Mouse (Mus musculus) neural tube, embryonic 12.5 days (tissue): Measurements from ENCODE around the gene Pip5k1b. TPM values are rescaled to one million over a fixed set of nuclear protein-coding genes. Genes with fewer than 3 reads are reported as not detected.

ENCODE experiments used
- ATAC-seq: fragments of 200-750 bp; cut with Nextera tagmentation; 2 replicates; pipeline ENCODE4 v1.8.0; 2017; ENCODE audit warnings: low read depth, mild to moderate bottlenecking, moderate TSS enrichment, moderate library complexity; ENCODE audit not compliant: low FRiP score
- H3K27ac ChIP-seq: fragments of 300-500 bp; sonication (generic); 2 replicates; pipeline ENCODE4 v1.5.1; 2016
- H3K27me3 ChIP-seq: fragments of 300-500 bp; sonication (generic); replicated peaks from 2 replicates; pipeline ENCODE4 v1.6.1; 2016; ENCODE audit warnings: mild to moderate bottlenecking
- H3K36me3 ChIP-seq: fragments of 300-500 bp; sonication (generic); 2 replicates; pipeline ENCODE4 v1.6.1; 2016; ENCODE audit warnings: mild to moderate bottlenecking
- H3K4me1 ChIP-seq: fragments of 300-500 bp; sonication (generic); 2 replicates; pipeline ENCODE4 v1.6.1; 2016
- H3K4me2 ChIP-seq: fragments of 300-500 bp; sonication (generic); replicated peaks from 2 replicates; pipeline ENCODE4 v1.6.1; 2016; ENCODE audit warnings: mild to moderate bottlenecking
- H3K4me3 ChIP-seq: fragments of 300-500 bp; sonication (generic); 2 replicates; pipeline ENCODE4 v1.5.1; 2016
- H3K9ac ChIP-seq: fragments of 300-500 bp; sonication (generic); 2 replicates; pipeline ENCODE4 v1.6.1; 2016; ENCODE audit warnings: mild to moderate bottlenecking
- H3K9me3 ChIP-seq: fragments of 300-500 bp; sonication (generic); 2 replicates; pipeline ENCODE4 v1.6.1; 2016; ENCODE audit warnings: mild to moderate bottlenecking
- WGBS: fragments of 180-500 bp; shearing (Covaris S2); methylation state at CpG from one replicate; pipeline ENCODE4 v1.1.7; 2016; 5-methylcytosine and 5-hydroxymethylcytosine counted together
- polyA plus RNA-seq: library from polyadenylated mRNA; unstranded; fragments of >200 nt; fragmentation: Nextera tagmentation; extraction: Ambion mirVana; gene quantifications from 2 replicates; pipeline ENCODE4 v1.2.1, GENCODE M21; 2016

Gene Pip5k1b
- polyA plus RNA-seq: 1.4 and 1.7 TPM in 2 replicates

DNA sequence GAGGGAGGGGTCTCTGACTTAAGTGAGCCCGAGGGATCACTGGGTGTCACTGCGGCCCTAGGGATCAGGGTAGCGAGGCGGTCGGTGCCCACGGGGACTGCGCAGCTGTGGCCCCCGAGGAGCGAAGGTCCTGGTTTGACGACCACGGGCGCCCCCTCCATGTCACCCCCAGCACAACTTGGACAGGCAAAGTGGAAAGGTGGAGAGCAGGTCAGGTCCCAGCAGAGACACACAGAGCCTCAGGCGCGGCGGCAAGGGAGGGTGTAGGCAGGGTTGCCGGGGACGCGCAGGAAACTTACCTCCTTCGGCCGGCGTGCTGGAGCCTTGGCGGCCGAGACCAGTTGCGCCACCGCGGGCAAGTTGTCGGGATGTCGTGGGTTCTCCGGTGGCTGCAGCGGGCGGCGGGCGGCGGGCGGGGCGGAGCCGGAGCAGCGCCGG, at the start of gene Pip5k1b:
Gene Pip5k1b (minus strand): TSS at position 407 of the 438 bp plus-strand sequence.
- Histone ChIP-seq H3K27ac (no peak within 1 kb of the TSS; the same call in 1 of the 2 replicates), H3K4me2 (peak within 1 kb of the TSS; percentile 97), H3K36me3 (no peaks in the 10 kb centered on the region), H3K4me3 (peak within 1 kb of the TSS; percentile 81), H3K4me1 (peaks cover 25% of the 10 kb centered on the region), H3K9ac (peak within 1 kb of the TSS; percentile 72), H3K27me3 (peaks cover 13% of the 10 kb centered on the region; the same call in 1 of the 2 replicates), H3K9me3 (no peaks in the 10 kb centered on the region)
- peak; percentile 57 for ATAC-seq
- WGBS: under 1% methylated on average over 38 of the region's 39 CpGs

DNA sequence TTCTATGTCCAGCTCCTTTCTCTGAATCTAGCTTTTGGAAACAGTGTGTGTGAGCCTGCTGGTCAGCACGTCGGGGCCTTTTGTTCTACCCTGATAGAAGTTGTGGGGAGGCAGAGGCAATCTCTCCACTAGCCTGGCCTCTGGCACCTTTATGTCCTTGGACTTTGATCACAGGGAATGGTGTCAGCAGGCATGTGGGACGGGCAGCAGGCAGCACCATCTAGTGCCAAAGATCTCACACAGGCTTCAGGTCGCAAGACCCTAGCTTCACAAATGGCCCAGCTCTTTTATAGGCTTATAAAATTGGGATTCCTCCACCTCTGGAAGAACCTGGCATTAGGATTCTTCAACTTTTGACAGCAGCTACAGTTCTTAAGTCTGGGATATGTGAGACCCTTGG, 48.4 kb upstream of the Pip5k1b start:
- H3K27me3 ChIP-seq: no peaks in the 10 kb centered on the region
- no peaks in the 10 kb centered on the region for H3K36me3 ChIP-seq
- 68% methylated on average over 4 of the region's 4 CpGs for WGBS
- no peak overlapping the region for H3K27ac ChIP-seq
- H3K9ac ChIP-seq: no peak overlapping the region
- no peaks in the 10 kb centered on the region for H3K9me3 ChIP-seq
- no peak overlapping the region for H3K4me2 ChIP-seq
- no peak overlapping the region for H3K4me3 ChIP-seq
- H3K4me1 ChIP-seq: no peaks in the 10 kb centered on the region
- no peak for ATAC-seq

DNA sequence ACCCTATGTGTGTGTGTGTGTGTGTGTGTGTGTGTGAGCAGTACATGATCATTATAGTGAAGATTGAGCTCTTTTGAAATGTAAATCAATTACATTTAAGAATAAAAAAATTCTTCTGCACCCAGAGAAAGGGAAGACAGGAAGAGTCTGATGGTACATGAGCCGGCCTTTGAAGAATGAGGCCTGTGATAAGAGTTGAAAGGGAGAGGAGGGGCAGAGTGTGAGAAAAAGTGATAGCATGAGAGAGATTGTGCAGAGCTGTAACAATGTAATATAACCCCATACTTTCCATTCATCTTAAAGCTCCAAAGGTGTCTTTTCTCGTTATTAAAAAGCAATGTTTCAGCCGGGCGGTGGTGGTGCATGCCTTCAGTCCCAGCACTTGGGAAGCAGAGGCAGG, 47.8 kb upstream of the Pip5k1b start:
- Histone ChIP-seq H3K27me3 (no peaks in the 10 kb centered on the region), H3K9ac (no peak overlapping the region), H3K4me3 (no peak overlapping the region), H3K4me2 (no peak overlapping the region), H3K4me1 (no peaks in the 10 kb centered on the region), H3K9me3 (no peaks in the 10 kb centered on the region), H3K36me3 (no peaks in the 10 kb centered on the region), H3K27ac (no peak overlapping the region)
- 88% methylated on average over 4 of the region's 4 CpGs for WGBS
- ATAC-seq: no peak

DNA sequence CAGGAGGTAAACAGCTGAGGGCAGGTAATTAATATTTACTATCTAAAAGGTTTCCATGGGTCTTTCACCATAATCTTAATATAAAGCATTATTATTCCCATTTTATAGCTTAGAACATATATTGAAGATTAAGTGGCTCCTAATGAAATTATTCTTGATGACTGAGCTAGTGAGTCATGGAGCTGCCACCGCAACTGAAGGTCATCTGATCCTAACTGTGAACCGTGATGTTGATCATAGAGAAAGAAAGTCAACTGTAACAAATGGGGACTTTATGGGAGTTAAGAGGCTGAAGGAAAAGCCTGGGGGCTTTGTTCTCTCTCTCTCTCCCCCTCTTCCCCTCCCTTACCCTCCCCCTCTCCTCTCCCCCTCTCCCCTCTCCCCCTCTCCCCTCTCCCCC, 31.1 kb upstream of the Pip5k1b start:
- Histone ChIP-seq H3K4me1 (no peaks in the 10 kb centered on the region), H3K36me3 (no peaks in the 10 kb centered on the region), H3K27ac (no peak overlapping the region), H3K4me2 (no peak overlapping the region), H3K27me3 (no peaks in the 10 kb centered on the region), H3K9me3 (no peaks in the 10 kb centered on the region), H3K4me3 (no peak overlapping the region), H3K9ac (no peak overlapping the region)
- 39% methylated on average over 2 of the region's 2 CpGs for WGBS
- no peak for ATAC-seq

DNA sequence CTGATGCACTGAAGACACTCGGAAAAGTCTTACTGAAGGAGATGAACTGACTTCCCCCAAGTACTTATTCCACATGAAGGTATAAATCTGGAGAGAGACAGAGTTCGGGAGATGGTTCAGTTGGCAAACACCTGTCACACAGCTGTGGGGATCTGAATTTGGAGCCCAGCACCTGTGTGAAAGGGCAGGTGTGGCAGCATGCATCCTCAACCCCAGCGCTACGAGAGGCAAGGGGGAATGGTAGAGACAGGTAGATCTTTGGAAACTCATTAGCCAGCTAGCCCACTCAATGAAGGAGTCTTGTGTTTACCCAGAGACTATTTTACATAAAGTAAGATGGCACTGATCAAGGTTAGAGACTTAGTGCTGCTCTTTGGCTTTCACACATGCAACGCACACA, 29.5 kb upstream of the Pip5k1b start:
- no peaks in the 10 kb centered on the region for H3K4me1 ChIP-seq

DNA sequence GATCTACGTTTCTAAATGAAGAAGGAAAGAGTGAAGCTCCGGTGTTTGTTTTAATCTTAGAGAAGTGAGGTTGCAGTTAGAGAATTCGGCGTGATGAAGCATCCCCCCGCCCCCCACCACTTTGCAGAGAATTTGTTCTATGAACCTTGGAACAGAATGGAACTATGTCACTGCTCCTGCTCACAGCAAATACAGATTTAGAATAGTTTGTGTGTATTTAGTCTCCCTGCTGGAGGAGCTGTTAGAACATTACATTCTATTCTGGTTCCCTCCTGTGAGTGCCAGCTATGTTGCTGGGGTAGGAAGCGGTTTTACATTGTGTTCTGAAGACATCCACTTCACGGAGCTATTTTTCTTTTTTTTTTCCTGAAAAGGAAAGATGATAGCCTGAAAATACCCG, 28.3 kb upstream of the Pip5k1b start:
- 84% methylated on average over 8 of the region's 8 CpGs for WGBS
- Histone ChIP-seq H3K9ac (no peak overlapping the region), H3K27ac (no peak overlapping the region), H3K4me3 (no peak overlapping the region), H3K27me3 (no peaks in the 10 kb centered on the region), H3K4me1 (no peaks in the 10 kb centered on the region), H3K9me3 (no peaks in the 10 kb centered on the region), H3K36me3 (no peaks in the 10 kb centered on the region), H3K4me2 (no peak overlapping the region)
- ATAC-seq: no peak

More for the DNA sequence above, 29.5 kb upstream of the Pip5k1b start:
- H3K9me3 ChIP-seq: no peaks in the 10 kb centered on the region
- no peak overlapping the region for H3K27ac ChIP-seq
- no peak overlapping the region for H3K4me3 ChIP-seq
- no peaks in the 10 kb centered on the region for H3K27me3 ChIP-seq
- H3K36me3 ChIP-seq: no peaks in the 10 kb centered on the region
- H3K9ac ChIP-seq: no peak overlapping the region
- ATAC-seq: no peak
- WGBS: 93% methylated on average over 5 of the region's 5 CpGs
- no peak overlapping the region for H3K4me2 ChIP-seq

DNA sequence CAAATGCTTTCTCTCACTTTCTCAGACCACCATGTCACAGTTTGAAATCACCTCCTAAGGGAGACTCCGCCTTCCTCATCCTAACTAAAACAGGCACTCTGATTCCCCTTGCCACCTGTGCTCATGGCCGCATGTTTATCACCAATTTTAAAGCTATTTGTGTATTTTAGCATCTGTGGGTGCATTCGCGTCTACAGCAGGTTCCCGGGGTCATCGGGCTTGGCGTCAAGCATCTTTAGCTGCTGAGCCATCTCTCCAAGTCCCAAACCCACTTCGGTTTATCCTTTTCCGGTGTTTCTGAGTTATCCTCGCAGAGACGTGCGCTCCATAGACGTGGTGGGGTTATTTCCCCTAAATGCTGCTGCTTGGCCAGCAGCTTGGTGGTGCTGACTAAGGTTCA, 20.5 kb upstream of the Pip5k1b start:
- H3K4me1 ChIP-seq: no peaks in the 10 kb centered on the region
- H3K36me3 ChIP-seq: no peaks in the 10 kb centered on the region
- H3K27ac ChIP-seq: no peak overlapping the region
- no peak overlapping the region for H3K4me3 ChIP-seq
- ATAC-seq: no peak
- H3K27me3 ChIP-seq: no peaks in the 10 kb centered on the region
- 92% methylated on average over 13 of the region's 13 CpGs for WGBS
- no peaks in the 10 kb centered on the region for H3K9me3 ChIP-seq
- no peak overlapping the region for H3K9ac ChIP-seq
- no peak overlapping the region for H3K4me2 ChIP-seq

DNA sequence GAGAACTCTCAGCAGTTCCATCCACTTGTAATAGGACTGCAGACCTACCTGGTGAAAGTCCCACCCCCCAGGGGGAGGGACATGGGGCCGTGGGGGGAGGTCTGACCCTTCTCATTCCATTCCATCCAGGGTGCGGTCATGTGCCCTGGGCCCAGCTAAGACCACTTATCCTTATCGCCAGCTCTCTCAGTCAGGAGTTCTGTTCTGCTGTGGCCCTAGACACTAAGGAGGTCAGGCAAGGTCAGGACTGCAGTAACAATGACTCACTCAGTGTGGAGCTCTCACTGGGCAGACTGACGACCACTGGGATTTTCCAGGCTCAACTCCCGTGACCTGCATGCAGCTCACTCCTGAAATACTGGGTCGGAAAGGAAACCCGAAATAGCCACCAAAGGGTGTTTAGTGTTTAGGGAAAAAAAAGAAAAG, 16.1 kb upstream of the Pip5k1b start:
- Histone ChIP-seq H3K4me1 (no peaks in the 10 kb centered on the region), H3K4me3 (no peak overlapping the region), H3K4me2 (no peak overlapping the region), H3K27ac (no peak overlapping the region), H3K9me3 (no peaks in the 10 kb centered on the region), H3K27me3 (no peaks in the 10 kb centered on the region), H3K36me3 (no peaks in the 10 kb centered on the region), H3K9ac (no peak overlapping the region)
- ATAC-seq: no peak
- 49% methylated on average over 7 of the region's 7 CpGs for WGBS

DNA sequence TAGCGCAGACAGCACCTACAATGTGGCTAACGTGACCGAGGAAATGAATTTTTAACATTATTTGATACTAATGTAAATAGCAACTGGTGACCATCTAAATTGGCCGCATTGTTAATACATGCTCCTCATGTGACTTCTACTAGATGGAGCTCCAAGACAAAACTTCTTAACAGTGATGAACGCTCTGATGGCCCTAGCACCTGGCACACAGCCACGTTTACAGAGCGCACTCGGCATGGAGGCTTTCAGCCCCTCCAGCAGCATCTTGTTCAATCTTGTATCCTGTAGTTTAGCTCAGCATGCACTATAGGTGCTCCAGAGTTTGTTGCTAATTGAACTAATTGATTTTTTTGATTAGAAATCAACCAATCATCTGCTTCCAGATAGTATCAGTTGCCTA, 15.3 kb upstream of the Pip5k1b start:
- Histone ChIP-seq H3K27me3 (no peaks in the 10 kb centered on the region), H3K36me3 (no peaks in the 10 kb centered on the region), H3K4me1 (no peaks in the 10 kb centered on the region), H3K9me3 (no peaks in the 10 kb centered on the region), H3K4me3 (no peak overlapping the region), H3K9ac (no peak overlapping the region), H3K27ac (no peak overlapping the region), H3K4me2 (no peak overlapping the region)
- ATAC-seq: no peak
- 87% methylated on average over 8 of the region's 8 CpGs for WGBS

DNA sequence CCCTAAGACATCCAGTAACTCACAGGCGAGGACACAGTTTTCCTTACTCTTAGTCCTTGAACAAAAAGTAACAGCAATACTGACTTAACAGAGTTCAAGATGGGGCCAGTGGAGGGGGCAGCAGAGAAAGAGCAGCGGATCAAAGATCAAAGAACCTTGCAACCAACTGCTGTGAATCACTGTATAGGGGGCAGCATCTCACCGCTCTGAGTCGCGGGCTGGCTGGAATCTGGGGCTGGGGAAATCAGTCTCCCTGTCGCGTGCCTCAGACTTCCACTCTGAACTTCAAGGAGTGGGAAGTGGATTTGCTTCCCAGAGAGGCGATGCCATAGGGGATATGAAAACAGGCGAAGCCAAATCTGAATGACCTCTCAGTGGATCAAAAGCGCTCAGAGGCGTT, 1.8 kb upstream of the Pip5k1b start:
- Histone ChIP-seq H3K27ac (no peak overlapping the region), H3K4me1 (peaks cover 25% of the 10 kb centered on the region), H3K4me2 (peak overlapping the region; percentile 97), H3K27me3 (peaks cover 13% of the 10 kb centered on the region; the same call in 1 of the 2 replicates), H3K9me3 (no peaks in the 10 kb centered on the region), H3K36me3 (no peaks in the 10 kb centered on the region), H3K4me3 (no peak overlapping the region), H3K9ac (no peak overlapping the region)
- WGBS: 1% methylated on average over 11 of the region's 11 CpGs
- ATAC-seq: no peak

DNA sequence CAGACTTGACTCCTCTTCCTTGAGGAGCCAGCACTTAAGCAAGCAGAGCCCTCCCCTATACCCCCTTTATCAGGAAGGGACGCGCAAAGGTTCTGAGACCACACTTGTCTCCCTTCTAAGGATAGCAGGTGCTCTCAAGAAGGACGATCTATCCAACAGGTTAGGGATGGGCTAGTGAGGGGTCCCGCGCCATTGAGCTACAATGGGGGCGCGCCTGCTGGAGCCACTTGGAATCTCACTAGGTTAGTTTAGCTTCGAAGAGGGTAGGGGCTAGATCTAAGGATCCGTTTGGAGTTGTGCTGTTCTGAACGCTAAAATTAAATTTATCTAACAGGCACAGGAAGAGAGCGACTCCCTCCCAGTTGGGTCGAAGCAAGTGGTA, 904 bp upstream of the Pip5k1b start:
- H3K9ac ChIP-seq: peak overlapping the region; percentile 72
- 1% methylated on average over 12 of the region's 12 CpGs for WGBS
- no peak overlapping the region for H3K27ac ChIP-seq
- ATAC-seq: peak; percentile 39
- peaks cover 13% of the 10 kb centered on the region; the same call in 1 of the 2 replicates for H3K27me3 ChIP-seq
- H3K4me3 ChIP-seq: peak overlapping the region; percentile 81
- no peaks in the 10 kb centered on the region for H3K36me3 ChIP-seq
- no peaks in the 10 kb centered on the region for H3K9me3 ChIP-seq
- peaks cover 25% of the 10 kb centered on the region for H3K4me1 ChIP-seq
- H3K4me2 ChIP-seq: peak overlapping the region; percentile 97

DNA sequence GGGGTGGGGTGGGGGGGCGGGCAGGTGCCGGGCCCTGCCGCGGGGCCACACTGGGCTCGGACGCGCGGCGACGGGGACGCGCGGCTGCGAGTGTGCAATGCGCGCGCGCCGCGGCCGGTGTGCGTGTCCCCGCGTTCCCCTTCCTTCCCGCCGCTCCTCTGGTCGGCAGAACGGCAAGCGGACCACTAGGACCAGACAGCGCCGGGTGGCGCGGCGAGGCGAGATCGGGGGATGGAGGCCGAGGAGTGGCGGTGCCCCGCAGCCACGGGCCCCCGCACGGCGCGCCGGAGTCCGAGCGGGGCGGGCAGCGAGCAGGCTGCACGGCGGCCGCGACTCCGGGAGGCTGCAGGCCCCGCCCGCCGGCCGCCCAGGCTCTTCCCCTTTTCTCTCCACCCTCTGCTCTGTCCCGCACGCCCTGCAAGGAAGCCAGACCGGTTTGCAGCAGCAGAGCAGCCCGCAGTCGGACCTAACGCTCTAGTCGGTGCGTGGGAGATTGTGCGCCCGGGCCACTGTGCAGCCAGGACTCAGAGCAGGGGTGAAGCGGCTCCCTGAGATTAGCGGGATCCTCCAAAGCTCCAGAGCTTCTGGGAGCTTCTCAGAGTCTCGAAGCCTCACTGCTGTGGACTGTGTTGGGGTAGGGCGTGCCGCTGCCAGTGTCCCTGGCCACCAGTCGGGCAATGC, 372 bp upstream of the Pip5k1b start:
- Histone ChIP-seq H3K27ac (no peak overlapping the region; the same call in 1 of the 2 replicates), H3K4me2 (peak overlapping the region; percentile 97), H3K27me3 (peaks cover 13% of the 10 kb centered on the region; the same call in 1 of the 2 replicates), H3K36me3 (no peaks in the 10 kb centered on the region), H3K4me1 (peaks cover 25% of the 10 kb centered on the region), H3K9me3 (no peaks in the 10 kb centered on the region), H3K4me3 (peak overlapping the region; percentile 81), H3K9ac (peak overlapping the region; percentile 72)
- under 1% methylated on average over 64 of the region's 74 CpGs for WGBS
- ATAC-seq: peak; percentile 89
